Mouse (Mus musculus) kidney, adult 18-20 months (tissue): ENCODE measurements around the gene Zfp827.

Source experiments
- DNase-seq: peaks from one replicate; pipeline ENCODE4 v3.0.0; 2021

Zfp827 gene

DNA sequence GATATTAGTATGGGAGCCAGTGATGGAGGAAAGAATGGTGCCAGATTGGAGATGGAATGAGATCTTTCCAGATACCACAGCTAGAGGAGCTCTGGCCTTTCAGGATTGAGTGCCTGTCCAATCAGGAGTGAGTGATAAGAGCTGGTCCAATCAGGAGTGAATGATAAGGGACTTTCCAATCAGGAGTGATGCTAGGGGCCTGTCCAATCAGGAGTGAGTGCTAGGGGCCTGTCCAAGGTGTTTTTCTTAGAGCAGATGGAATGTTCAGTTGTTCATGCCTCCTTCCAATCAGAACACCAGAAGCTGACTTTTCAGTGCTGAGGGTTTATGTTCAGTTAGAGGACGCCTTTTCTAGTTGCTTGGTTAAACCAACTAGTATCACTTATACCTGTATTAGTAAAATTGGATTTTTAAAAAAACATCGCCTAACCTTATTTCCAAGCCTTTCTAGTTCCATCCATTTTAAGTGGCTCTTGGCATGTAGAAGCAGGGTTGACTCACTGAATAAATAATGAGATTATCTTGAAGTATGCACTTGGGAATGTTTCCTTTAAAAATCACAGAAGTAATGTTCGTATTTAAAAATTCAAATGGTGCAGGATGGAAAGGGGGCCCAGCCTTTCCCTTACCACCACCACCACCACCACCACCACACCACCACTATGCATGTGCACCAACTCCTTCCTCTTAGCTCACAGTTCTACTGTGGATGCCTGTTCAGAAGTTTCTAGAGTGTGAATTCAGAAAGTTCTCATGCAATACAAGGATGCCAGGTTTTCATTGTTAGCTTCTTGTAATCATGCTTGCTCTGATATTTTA is 39.8 kb downstream of the Zfp827 start:
- no peak for DNase-seq

DNA sequence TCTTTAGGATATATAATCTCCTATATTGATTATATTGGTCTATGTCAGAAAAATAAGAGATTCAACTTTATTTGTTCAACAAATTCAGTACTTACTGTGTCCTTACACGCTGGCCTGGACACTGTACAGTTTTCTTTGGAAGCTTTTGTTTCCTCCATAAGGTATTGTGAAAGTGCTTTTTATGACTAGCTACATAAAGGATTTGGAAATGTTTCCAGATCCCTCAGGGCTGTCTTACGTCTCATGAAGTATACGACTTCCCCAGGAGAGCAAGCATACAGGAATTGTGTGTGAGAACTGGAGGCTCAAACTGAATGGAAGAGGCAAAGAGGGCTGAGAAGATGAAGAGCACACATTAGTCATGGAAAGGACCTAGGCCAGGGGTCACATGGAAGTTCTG is 45.1 kb downstream of the Zfp827 start:
- no peak for DNase-seq

DNA sequence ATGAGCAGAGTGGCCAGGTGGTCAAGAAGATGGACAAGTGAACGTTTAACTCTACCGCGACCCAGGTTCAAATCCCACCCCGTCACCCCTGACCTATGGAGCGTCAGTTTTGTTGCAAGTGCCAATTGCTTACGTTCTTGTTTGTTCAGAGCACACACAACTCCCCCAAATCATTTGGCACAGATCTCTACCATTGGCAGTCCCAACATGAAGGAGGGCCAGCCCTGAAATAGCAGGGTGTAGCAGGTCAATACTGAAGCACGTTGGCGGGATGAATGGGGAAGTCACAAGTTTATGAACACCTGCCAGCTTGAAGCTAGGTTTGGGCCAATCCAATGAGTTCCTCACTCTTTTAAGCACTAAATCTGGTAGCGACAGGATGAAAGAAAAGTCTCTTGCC is 46.7 kb downstream of the Zfp827 start:
- no peak for DNase-seq

DNA sequence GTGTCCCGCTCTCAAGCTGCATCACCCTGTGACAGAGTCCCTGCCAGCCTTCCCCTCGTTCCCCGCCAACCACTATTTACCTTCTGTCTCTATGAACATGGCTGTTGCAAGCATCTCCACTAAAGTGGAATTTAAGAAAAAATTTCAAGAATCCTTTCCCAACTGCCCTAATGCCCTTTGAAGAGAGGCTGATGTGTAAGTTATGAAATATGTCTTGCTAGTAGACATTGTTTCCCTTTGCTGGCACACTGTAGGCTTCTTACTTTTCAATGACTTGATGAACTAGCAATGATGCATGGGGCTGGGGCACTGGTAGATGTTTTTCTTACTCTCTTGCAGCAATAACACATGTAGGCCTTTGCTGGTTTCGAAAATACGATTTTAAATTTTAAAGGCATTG is 49.0 kb downstream of the Zfp827 start:
- DNase-seq, result no peak

DNA sequence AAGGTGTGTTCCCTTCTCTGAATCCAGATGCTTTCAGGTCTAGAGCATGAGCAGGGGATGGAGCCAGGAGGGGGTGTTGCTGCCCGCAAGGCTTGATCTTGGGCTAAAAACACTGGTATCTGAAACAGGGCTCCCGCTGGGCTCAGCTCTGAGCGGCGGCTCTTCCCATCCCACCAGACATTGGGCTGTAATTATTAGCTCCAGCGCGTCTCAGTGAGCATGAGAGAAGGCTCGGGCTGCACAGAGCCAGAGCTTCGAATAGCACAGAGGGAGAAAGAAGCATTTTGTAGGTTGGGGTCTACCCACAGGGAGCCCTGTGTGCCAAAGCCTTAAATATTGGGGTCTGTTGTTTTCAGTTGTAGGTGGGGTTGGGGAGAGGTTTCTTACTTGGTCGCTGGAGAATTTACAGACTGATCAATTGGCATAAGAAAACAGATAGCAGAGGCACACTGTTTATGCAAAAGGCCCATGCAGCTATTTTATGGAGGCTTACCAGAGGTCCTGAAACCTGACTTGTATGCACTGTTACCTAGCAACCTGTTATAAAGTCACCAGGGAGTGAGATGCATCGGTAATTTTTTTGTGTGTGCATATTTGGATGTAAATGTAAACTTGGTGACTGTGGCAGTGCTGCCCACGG is 50.4 kb downstream of the Zfp827 start:
- DNase-seq, result no peak

DNA sequence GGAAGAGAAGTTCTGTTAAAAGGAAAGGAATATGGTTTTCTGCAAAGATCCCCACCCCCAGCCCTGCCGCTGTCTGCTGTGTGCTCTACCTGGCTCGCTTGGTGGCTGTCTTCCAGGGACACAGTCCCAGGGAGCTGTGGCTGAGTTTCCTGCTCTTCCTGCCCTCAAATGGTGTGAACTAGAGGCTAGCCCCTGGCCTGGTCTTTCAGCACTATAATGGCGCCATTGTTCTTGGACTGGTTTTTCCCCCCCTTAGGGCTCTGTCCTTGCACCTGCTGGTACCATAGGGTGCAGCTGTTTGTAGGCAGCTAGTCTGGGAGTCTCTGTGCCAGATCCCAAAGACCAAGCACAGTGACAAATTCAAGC is 50.9 kb downstream of the Zfp827 start:
- no peak for DNase-seq

DNA sequence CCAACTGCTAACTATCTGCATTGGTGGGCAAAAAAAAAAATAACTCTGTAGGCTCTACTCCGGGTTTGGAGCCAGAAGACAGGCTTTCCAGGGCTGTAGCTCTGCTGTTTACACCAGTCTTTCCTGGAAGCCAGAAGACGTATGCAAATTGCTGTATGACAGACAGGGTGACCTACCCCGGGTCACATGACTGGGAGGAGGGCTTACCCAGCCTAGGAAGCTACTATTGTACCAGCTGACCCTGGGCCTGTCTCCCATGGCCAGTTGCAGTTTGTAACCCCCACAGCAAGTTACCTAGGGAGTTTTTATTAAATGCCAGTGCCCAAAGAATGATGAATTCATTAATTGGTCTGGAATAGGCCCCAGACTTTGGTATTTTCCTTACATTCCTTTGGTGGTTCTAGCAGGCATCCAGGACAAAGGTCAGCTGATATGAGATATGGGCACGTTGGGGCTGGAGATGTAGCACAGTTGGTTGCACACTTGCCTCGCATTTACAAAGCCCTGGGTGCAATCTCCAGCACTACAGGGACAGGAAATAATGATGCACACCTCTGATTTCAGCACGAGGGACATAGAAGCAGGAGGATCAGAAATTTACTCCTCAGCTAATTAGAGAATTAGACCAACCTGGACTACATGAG is 52.0 kb downstream of the Zfp827 start:
- DNase-seq, result peak; percentile 38

DNA sequence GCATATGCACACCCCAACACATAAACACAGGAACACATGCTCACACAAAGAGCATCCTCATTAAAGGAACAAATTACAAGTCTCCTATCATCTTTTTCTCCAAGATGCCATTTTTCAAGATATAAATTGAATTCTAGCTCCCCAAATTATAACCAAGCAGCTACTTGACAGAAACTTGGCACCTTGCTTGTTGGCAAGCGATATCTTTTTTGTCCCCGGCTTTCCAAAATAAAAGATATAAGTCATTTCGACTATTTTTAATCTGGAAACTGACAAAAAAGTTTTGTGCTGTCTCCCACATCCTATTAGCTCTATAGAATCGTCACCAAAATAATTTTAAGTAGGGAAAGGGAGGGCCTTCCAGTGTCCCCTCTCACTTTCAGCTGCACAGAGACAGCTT is 53.1 kb downstream of the Zfp827 start:
- no peak for DNase-seq

DNA sequence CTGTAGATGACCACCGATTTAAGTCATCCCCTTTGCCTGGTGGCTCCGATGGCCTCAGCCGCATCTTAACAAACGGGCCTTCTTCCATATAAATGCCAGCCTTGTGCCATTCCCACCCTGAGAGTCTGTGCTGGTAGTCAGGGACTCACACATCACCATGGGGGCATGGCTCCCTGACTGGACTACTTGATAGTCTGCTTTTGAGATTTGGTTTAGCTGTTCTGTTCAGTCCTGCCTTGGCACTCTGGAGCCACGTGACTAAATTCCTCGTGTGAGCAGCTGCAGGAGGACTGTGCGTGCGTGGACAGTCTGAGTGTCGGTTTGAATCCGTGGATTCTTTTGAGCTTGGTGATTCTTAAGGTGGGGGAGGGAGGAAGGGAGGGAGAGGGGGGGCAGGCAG is 53.7 kb downstream of the Zfp827 start:
- no peak for DNase-seq

DNA sequence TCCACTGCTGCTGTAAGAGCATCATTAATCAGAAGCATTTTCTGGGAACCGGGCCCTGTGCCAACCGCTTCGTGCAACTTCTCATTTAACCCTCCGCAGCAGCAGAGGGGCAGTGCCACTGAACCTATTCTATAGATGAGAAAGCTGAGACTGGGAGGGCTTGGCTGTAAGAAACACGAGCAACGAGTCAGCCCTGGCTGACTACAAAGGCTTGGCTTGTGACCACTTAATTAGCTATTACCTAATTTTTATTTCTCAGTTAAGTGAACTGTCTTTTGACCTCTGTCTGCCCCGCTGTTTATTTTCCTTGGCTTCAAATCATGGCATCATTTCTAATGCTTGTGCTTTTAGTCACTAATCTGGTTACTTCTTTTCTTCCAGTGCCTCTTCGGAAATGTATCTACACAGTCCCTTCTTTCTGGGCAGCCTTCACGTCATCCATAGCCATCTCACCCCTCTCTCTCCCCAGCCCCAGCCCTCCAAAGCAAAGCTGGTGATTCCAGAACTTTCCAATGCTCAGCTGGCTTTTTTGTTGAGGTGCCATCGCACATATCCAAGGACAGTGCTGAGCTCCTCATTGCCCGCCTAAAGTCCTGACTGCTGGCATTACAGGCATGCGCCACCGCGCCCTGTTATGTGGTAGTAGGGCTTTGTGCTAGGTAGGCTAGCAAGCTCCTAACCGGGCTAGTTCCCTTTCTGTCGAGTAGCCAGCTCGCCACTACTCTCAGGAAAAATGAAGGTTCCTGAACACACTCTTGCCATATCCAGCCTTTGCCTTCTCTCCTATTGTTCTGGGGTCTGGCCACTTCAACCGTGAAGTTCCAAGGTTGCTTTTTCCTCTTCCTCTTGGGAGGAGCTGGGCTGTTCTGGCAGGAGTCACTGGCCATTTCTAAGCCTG is 55.5 kb downstream of the Zfp827 start:
- DNase-seq, result peak; percentile 68

DNA sequence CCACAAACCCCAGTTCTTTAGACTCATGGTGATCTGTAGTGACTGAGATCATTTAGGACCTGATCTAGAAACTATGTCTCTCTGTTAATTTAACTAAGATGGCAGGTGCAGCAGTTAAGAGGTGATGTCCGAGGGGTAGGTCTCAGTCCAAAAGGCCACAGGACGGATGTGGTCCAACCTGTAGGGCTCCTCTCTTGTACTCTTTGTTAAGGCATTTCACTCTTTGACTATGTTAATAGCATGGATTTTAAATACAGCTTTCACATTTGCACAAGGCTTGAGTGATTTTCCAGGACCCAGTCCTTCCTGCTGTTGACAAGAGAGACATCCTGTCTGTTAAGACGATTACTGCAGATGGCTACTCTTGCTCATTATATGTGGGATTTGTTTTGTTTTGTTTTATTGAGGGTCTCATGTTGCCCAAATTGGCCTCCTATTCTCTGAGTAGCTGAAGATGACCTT is 56.2 kb downstream of the Zfp827 start:
- DNase-seq, result no peak

DNA sequence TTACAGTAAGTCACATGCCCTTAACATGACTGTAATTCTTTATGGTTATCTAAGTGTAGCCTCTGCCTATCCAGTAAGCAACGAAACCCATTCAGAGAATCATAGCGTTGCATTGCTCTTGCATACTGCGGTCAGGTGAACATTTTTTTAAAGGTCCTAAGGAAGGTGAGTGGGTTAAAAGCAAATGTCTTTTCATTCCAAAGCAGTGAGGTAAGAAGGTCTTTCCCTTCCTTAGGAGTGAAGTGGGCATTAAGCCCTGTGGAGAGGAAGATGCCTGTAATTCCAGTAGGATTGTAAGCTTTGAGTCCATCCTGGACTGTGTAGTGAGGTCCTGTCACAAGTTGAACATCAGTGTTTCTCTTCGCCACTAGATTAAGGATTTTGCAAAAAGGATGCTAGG is 66.2 kb downstream of the Zfp827 start:
- DNase-seq, result no peak

DNA sequence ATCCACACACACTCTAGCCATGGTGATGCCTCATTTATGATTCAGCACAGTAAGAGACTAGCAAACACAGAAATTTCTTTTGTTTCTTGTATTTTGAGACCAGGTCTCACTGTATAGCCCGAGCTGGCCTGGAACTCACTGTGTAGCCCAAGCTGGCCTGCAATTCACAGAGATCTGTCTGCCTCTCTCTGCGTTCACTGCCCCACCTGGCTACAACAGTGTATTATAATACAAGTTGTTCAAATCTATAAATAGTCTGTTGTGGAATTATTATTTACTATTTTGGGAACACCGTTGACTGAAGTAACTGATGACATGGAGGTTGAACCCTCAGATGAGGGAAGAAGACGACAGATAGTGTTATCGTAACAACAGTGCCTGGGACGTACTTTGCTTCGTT is 66.9 kb downstream of the Zfp827 start:
- DNase-seq, result no peak

DNA sequence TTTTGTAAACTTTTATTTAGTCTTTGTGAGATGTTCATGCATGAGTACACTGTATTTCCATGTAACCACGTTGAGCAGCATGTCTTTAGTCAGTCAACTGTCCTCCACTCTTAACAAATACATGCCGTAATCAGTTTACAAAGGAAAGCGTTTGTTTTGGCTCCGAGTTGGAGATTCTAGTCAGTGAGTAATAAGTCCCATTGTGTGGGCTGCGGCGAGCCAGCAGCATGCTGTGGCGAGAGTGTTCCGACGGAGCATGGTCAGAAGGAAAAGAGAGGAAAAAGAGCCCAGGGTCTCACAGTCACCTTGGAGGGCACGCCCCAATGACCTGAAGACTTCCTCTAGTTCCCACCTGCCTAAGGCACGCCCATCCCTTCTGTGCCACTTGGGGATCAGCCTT is 68.7 kb downstream of the Zfp827 start:
- DNase-seq, result no peak

DNA sequence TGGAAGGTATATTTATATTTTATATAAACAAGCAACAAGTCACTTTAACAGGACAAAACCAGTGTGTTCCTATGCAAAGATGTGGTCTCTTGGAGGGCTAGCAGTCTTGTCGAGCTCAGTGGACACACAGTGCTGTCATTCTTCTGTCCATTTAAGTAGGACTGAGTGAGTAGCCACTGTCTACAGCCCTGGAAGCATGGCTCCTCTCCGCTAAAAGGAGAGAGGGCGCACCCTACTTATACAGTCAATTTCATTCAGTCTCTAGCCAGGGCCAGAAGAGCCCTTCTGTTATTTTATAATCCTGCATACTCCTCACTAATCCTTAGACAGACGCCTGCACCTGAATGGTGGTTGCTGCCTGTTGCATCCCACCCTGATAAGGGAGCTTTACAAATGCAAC is 74.5 kb downstream of the Zfp827 start:
- DNase-seq, result no peak

DNA sequence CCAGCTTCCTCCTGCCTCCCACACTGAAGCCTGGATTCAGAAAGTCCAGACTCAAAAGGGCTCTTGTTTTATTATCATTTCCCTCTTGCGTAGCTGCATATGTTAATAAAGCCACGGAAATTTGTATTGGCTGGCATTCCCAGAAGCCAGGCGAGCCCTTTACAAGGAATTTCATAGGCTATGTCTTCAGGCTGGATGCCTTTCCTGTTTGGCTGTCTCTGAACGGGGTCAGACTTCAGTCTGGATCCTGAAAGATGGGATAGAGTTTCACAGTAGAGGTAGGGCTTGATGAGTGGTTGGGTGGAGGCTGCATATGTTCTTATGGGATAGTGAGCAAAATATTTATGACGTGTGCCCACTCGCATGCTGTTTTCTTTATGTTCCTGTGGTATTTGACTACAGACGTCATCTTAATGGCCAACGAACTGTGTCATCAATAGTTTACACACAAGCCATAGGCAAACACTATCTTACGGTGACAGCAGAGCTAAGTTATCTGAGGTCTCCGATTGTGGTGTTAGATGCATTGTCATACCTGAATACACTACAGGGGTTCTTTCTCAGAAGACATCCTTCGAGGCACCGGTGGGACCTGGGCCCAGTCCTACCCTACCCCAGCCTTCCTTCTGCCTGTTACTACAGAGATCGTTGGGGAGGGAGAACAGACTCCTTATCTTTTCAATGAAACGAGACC is 75.1 kb downstream of the Zfp827 start:
- no peak for DNase-seq

DNA sequence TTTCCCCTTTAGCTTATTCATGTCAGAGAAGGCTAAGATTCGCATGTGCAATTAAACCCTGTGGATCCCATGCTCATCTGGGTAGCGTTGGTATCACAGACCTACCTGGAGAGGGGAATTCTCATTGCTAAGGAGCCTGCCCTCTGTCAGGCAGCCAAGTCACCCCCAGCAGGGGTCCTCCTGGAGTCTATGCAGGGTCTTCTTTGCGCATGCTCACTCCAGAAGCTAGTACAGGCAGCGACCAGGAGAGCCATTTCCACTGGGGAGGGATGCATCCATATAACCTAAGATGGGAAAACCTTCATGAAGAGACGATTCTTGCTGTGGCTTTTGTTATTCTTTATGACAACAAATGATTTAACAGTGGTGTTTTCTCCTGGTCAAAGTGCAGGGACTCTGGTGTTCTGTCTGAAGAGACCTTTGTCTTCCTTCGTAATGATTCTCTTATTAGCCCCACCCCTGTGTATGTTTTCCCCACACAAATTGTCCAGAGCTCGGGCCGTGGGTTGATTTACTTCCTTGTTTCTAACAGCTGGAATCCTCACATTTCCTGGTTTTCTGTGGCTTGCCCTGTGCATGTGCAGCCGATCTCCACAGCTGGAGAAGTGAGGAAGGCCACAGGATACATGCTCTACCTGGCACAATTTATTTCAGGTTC is 75.8 kb downstream of the Zfp827 start:
- DNase-seq, result no peak

DNA sequence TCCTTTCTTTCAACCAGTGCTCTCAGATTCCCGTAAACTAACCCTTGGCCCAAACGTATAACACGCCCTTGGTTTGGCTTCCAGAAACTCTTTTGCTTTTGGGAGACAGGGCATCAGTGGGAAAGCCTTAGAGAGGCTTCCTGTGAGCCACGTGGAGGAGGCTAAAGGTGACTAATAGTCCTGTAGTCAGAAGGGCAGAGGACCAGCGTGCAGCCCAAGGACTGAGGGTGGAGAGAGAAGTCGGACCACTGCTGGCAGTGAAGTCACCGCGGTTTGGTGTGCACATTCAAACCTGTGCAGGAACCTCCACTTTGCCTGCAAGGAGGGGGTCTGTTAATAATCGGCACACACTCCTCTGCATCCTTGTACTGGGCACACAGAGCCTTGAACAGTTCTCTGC is 76.4 kb downstream of the Zfp827 start:
- DNase-seq, result no peak

DNA sequence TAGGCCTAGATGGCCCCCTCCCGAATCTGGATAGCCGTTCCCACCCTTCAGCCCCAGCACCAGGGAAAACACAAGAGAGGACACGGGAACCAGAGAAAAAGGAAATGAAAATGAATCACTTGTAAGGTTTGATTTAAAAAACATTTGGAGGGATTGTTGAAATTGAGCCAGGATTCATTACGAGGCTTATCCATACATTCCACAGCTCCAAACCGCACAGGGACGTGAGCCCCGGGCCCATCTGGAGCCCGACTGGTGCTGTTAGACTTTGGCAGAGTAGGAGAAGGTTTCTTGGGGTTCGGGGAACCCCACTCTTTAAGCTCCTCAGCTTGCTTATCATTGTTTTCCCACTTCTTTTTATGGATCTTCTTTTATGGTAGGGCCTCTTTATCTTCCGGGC is 76.9 kb downstream of the Zfp827 start:
- DNase-seq, result no peak

DNA sequence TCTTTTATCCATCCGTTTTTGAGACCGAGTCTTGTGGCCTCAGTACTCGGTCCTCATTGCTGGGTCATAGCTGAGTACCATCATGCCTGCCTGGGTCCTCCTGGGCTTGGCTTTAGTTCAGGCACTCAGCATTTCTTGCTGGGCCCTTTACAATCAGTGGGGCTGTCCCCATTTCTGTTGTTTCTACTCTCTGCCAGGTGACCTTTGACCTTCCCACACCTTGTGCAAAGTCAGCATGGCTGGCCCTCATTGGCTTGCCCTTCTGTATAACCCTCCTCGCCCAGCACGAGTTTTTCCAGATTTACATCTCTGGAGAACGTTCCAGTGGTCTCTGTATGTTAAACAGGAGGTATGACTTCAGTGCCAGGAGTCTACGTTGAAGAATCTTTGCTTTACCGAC is 83.2 kb downstream of the Zfp827 start:
- peak; percentile 16 for DNase-seq

DNA sequence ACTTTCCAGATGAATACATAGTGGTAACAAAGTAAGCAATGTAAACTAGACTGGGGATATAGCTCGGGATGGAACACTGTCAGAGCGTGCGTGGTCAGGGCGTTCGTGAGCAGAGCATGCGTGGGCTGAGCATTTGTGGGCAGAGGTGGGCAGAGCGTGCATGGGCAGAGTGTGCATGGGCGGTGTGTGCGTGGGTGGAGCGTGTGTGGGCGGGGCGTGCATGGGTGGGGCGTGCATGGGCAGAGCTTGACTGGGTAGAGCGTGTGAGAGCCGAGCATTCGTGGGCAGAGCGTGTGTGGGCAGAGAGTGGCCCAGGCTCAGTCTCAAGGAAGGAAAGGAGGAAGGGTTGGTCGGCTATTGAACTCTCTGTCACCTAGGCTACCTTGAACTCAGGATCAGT is 84.2 kb downstream of the Zfp827 start:
- no peak for DNase-seq

DNA sequence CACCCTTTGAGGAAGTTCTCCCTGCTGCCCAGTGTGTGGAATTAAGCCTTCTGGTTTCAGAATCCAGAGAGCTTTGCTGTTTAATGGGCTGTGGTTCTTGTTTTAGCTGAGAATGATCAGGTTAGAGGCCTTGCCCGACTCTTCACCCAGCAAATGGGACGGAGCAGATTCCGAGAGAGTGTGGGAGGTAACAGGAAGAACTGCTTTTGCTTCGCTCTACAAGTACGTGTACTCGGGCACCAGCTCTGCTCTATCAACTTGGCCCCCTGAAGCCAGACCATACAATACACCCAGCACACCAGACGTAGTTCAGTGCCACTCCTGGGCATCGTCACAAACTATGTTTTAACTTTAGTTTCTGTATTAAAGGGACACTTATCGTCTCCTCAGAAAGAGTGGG is 85.3 kb downstream of the Zfp827 start:
- no peak for DNase-seq
